Mouse (Mus musculus) cortical plate, adult 2 months (tissue): ENCODE data around the gene Metrn.

Experiments
- CTCF ChIP-seq: fragments of 200-500 bp; IDR thresholded peaks from 2 replicates; pipeline ENCODE4 v1.5.1; 2011; ENCODE audit warnings: mild to moderate bottlenecking, control low read depth, low read length; ENCODE audit not compliant: insufficient read depth; ENCODE audit errors: extremely low read depth
- POLR2A ChIP-seq: fragments of 200-500 bp; IDR thresholded peaks from 2 replicates; pipeline ENCODE4 v1.6.1; 2011; ENCODE audit warnings: mild to moderate bottlenecking, low read length, control low read depth; ENCODE audit not compliant: insufficient read depth; ENCODE audit errors: extremely low read depth

GRCm38 (mm10) chr17:25843122-25843521, 46.2 kb upstream of the Metrn start:
- no peak for TF ChIP-seq POLR2A
- TF ChIP-seq CTCF: no peak
